Mouse (Mus musculus): ENCODE data around the gene Ptgdr2. TPM values are rescaled to one million over a fixed set of nuclear protein-coding genes. Genes with fewer than 3 reads are reported as not detected.

Gene Ptgdr2
- polyA plus RNA-seq, 1 experiment from 2014 or later = 0.09 TPM

- H3K4me3 ChIP-seq (replicated peaks) = no peak overlapping the region
- H3K36me3 ChIP-seq = no peaks in the 10 kb centered on the region
- no peak overlapping the region for H3K9ac ChIP-seq
- ATAC-seq (replicated peaks; ENCODE audit: low FRiP score) = no peak
- H3K9me3 ChIP-seq (replicated peaks) = no peaks in the 10 kb centered on the region
- no peak overlapping the region for H3K4me2 ChIP-seq
- WGBS = 86% methylated on average over 5 of the region's 5 CpGs
- H3K4me1 ChIP-seq = peaks cover 11% of the 10 kb centered on the region
- H3K27me3 ChIP-seq = no peaks in the 10 kb centered on the region
- no peak overlapping the region for H3K27ac ChIP-seq
Measured at GRCm38 (mm10) chr19:10936077-10936476, 883 bp upstream of the Ptgdr2 start.

- Histone ChIP-seq H3K27me3 (no peaks in the 10 kb centered on the region), H3K27ac (no peak overlapping the region), H3K4me2 (no peak overlapping the region), H3K4me3 (replicated peaks) (no peak overlapping the region), H3K4me1 (peaks cover 13% of the 10 kb centered on the region), H3K9me3 (replicated peaks) (no peaks in the 10 kb centered on the region), H3K9ac (no peak overlapping the region), H3K36me3 (peaks cover 21% of the 10 kb centered on the region)
- 66% methylated on average over 3 of the region's 3 CpGs for WGBS
- ATAC-seq (replicated peaks; ENCODE audit: low FRiP score) = no peak
Measured at GRCm38 (mm10) chr19:10938771-10939170, 1.8 kb downstream of the Ptgdr2 start.

GRCm38 (mm10) chr19:10940097-10940800 is 3.3 kb downstream of the Ptgdr2 start:
- Histone ChIP-seq H3K27me3 (no peaks in the 10 kb centered on the region), H3K4me2 (peak overlapping the region; percentile 87), H3K36me3 (peaks cover 35% of the 10 kb centered on the region), H3K4me3 (replicated peaks) (peak overlapping the region; percentile 41), H3K9me3 (replicated peaks) (no peaks in the 10 kb centered on the region), H3K27ac (no peak overlapping the region), H3K4me1 (peaks cover 13% of the 10 kb centered on the region), H3K9ac (peak overlapping the region; percentile 46)
- 18% methylated on average over 37 of the region's 37 CpGs for WGBS
- ATAC-seq (replicated peaks; ENCODE audit: low FRiP score) = peak; percentile 90

- H3K9me3 ChIP-seq (replicated peaks) = no peaks in the 10 kb centered on the region
- peaks cover 13% of the 10 kb centered on the region for H3K4me1 ChIP-seq
- WGBS = 2% methylated on average over 40 of the region's 40 CpGs
- H3K27me3 ChIP-seq = no peaks in the 10 kb centered on the region
- no peak overlapping the region for H3K27ac ChIP-seq
- peak; percentile 74 for ATAC-seq (replicated peaks; ENCODE audit: low FRiP score)
- peak overlapping the region; percentile 41 for H3K4me3 ChIP-seq (replicated peaks)
- H3K9ac ChIP-seq = peak overlapping the region; percentile 46
- H3K4me2 ChIP-seq = peak overlapping the region; percentile 87
- peaks cover 38% of the 10 kb centered on the region for H3K36me3 ChIP-seq
Measured at GRCm38 (mm10) chr19:10940801-10941457, 4.0 kb downstream of the Ptgdr2 start.

GRCm38 (mm10) chr19:10943955-10944354 is 7.0 kb downstream of the Ptgdr2 start:
- H3K4me3 ChIP-seq (replicated peaks) = no peak overlapping the region
- no peaks in the 10 kb centered on the region for H3K27me3 ChIP-seq
- no peak overlapping the region for H3K9ac ChIP-seq
- peaks cover 39% of the 10 kb centered on the region for H3K36me3 ChIP-seq
- no peak overlapping the region for H3K27ac ChIP-seq
- no peak overlapping the region for H3K4me2 ChIP-seq
- WGBS = 85% methylated on average over 3 of the region's 3 CpGs
- no peaks in the 10 kb centered on the region for H3K9me3 ChIP-seq (replicated peaks)
- no peak for ATAC-seq (replicated peaks; ENCODE audit: low FRiP score)
- peaks cover 35% of the 10 kb centered on the region for H3K4me1 ChIP-seq

- Histone ChIP-seq H3K9me3 (replicated peaks) (no peaks in the 10 kb centered on the region), H3K4me1 (peaks cover 21% of the 10 kb centered on the region), H3K27ac (no peak overlapping the region), H3K9ac (0 out of 2 replicates have a peak overlapping the region, but pooled peaks have one; percentile 87), H3K27me3 (no peaks in the 10 kb centered on the region), H3K4me3 (replicated peaks) (peak overlapping the region; percentile 85), H3K36me3 (peaks cover 39% of the 10 kb centered on the region), H3K4me2 (peak overlapping the region; percentile 99)
- WGBS = 84% methylated on average over 3 of the region's 3 CpGs
- ATAC-seq (replicated peaks; ENCODE audit: low FRiP score) = no peak
Measured at GRCm38 (mm10) chr19:10946506-10946905, 9.5 kb downstream of the Ptgdr2 start.

- Histone ChIP-seq H3K4me1 (peaks cover 28% of the 10 kb centered on the region), H3K27ac (no peak overlapping the region), H3K4me2 (peak overlapping the region; percentile 99), H3K27me3 (no peaks in the 10 kb centered on the region), H3K9me3 (replicated peaks) (no peaks in the 10 kb centered on the region), H3K9ac (peak overlapping the region; percentile 87), H3K36me3 (peaks cover 34% of the 10 kb centered on the region), H3K4me3 (replicated peaks) (peak overlapping the region; percentile 85)
- 88% methylated on average over 5 of the region's 5 CpGs for WGBS
- no peak for ATAC-seq (replicated peaks; ENCODE audit: low FRiP score)
Measured at GRCm38 (mm10) chr19:10947219-10947618, 10.3 kb downstream of the Ptgdr2 start.

GRCm38 (mm10) chr19:10948416-10948815 is 11.5 kb downstream of the Ptgdr2 start:
- 0% methylated on average over 20 of the region's 20 CpGs for WGBS
- no peaks in the 10 kb centered on the region for H3K27me3 ChIP-seq
- peak overlapping the region; percentile 99 for H3K4me2 ChIP-seq
- peaks cover 22% of the 10 kb centered on the region for H3K36me3 ChIP-seq
- H3K4me3 ChIP-seq (replicated peaks) = peak overlapping the region; percentile 85
- peak overlapping the region; percentile 87 for H3K9ac ChIP-seq
- no peaks in the 10 kb centered on the region for H3K9me3 ChIP-seq (replicated peaks)
- H3K27ac ChIP-seq = no peak overlapping the region
- H3K4me1 ChIP-seq = peaks cover 37% of the 10 kb centered on the region
- ATAC-seq (replicated peaks; ENCODE audit: low FRiP score) = 0 out of 2 replicates have a peak, but pooled peaks have one; percentile 0

GRCm38 (mm10) chr19:10949112-10949511 is 12.2 kb downstream of the Ptgdr2 start, which contains the start of gene Ccdc86:
TSS of gene Ccdc86 (minus strand) at chr19:10949266.
- Histone ChIP-seq H3K4me1 (peaks cover 37% of the 10 kb centered on the region), H3K4me2 (peak within 1 kb of the TSS; percentile 99), H3K4me3 (replicated peaks) (peak within 1 kb of the TSS; percentile 85), H3K27me3 (no peaks in the 10 kb centered on the region), H3K27ac (peak within 1 kb of the TSS; percentile 58), H3K36me3 (peaks cover 15% of the 10 kb centered on the region), H3K9me3 (replicated peaks) (no peaks in the 10 kb centered on the region), H3K9ac (peak within 1 kb of the TSS; percentile 87)
- peak; percentile 96 for ATAC-seq (replicated peaks; ENCODE audit: low FRiP score)
- WGBS = under 1% methylated on average over 30 of the region's 30 CpGs

- H3K9me3 ChIP-seq (replicated peaks) = no peaks in the 10 kb centered on the region
- H3K9ac ChIP-seq = peak overlapping the region; percentile 30; the same call in 1 of the 2 replicates
- peaks cover 37% of the 10 kb centered on the region for H3K4me1 ChIP-seq
- no peaks in the 10 kb centered on the region for H3K27me3 ChIP-seq
- peak overlapping the region; percentile 58 for H3K27ac ChIP-seq
- peak overlapping the region; percentile 99 for H3K4me2 ChIP-seq
- H3K4me3 ChIP-seq (replicated peaks) = peak overlapping the region; percentile 85
- no peak for ATAC-seq (replicated peaks; ENCODE audit: low FRiP score)
- 34% methylated on average over 9 of the region's 9 CpGs for WGBS
- H3K36me3 ChIP-seq = peaks cover 10% of the 10 kb centered on the region
Measured at GRCm38 (mm10) chr19:10949558-10949957, 12.6 kb downstream of the Ptgdr2 start.

- Histone ChIP-seq H3K27me3 (no peaks in the 10 kb centered on the region; the same call in 1 of the 2 replicates), H3K9ac (no peak overlapping the region), H3K4me1 (peaks cover 27% of the 10 kb centered on the region), H3K36me3 (no peaks in the 10 kb centered on the region), H3K4me2 (0 out of 2 replicates have a peak overlapping the region, but pooled peaks have one; percentile 20), H3K9me3 (replicated peaks) (no peaks in the 10 kb centered on the region), H3K27ac (peak overlapping the region; percentile 84), H3K4me3 (replicated peaks) (no peak overlapping the region)
- ATAC-seq (replicated peaks; ENCODE audit: low FRiP score) = peak; percentile 44
- 53% methylated on average over 11 of the region's 11 CpGs for WGBS
Measured at GRCm38 (mm10) chr19:10952021-10952939, 15.3 kb downstream of the Ptgdr2 start.
